Mouse (Mus musculus) lung, postnatal 0 days (tissue): ENCODE measurements around the gene Fgd5.
"Not testable (repeated sequence)": the region's sequence is repeated elsewhere in the genome, so short reads cannot be mapped to it uniquely, and the experiment has no call there.

Experiments used
- CTCF ChIP-seq: IDR thresholded peaks from 2 replicates; pipeline ENCODE4 v1.5.1; 2016; ENCODE audit warnings: antibody characterized with exemption, mild to moderate bottlenecking
- EP300 ChIP-seq: IDR thresholded peaks from 2 replicates; pipeline ENCODE4 v1.6.1; 2016; ENCODE audit warnings: antibody characterized with exemption, mild to moderate bottlenecking, control low read depth

DNA sequence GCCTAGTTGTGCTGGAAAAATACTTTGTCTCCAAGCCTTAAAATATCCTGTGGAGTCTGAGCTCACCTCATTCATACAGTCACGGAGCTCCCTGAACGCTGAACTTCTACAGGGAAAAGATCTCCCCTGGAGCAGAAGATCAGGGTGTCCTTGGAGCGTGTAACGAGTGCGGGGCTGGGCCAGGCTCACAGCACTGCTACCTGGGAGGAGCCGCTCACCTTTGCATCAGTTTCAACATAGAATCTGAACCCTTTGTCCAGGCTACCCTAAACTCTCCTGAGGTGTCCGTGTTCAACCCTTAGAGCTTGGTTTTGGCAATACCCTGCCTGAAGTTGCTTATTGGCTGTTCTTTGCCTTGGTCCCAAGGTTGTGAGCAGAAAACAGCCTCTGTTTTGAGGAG is 110.5 kb downstream of the Fgd5 start:
- TF ChIP-seq CTCF, EP300: not testable (repeated sequence)
